Mouse (Mus musculus) hindbrain, embryonic 10.5 days (tissue): ENCODE data around the gene Apbb2. TPM values are rescaled to one million over a fixed set of nuclear protein-coding genes. Genes with fewer than 3 reads are reported as not detected.

ENCODE experiments used
- DNase-seq: peaks from one replicate; pipeline ENCODE4 v3.0.0-alpha.2; 2017; ENCODE audit warnings: low spot score
- H3K27ac ChIP-seq: fragments of 300-500 bp; sonication (generic); 2 replicates; pipeline ENCODE4 v1.5.1; 2016; ENCODE audit warnings: mild to moderate bottlenecking, moderate library complexity
- H3K27me3 ChIP-seq: fragments of 300-500 bp; sonication (generic); 2 replicates; pipeline ENCODE4 v1.6.1; 2016; ENCODE audit warnings: mild to moderate bottlenecking; ENCODE audit not compliant: poor library complexity, insufficient read depth, severe bottlenecking
- H3K36me3 ChIP-seq: fragments of 300-500 bp; sonication (generic); 2 replicates; pipeline ENCODE4 v1.6.1; 2016; ENCODE audit warnings: mild to moderate bottlenecking, moderate library complexity
- H3K4me1 ChIP-seq: fragments of 300-500 bp; sonication (generic); replicated peaks from 2 replicates; pipeline ENCODE4 v1.6.1; 2016; ENCODE audit warnings: mild to moderate bottlenecking
- H3K4me3 ChIP-seq: fragments of 300-500 bp; sonication (generic); 2 replicates; pipeline ENCODE4 v1.5.1; 2016; ENCODE audit warnings: mild to moderate bottlenecking, moderate library complexity
- H3K9me3 ChIP-seq: fragments of 300-500 bp; sonication (generic); 2 replicates; pipeline ENCODE4 v1.6.1; 2016; ENCODE audit warnings: mild to moderate bottlenecking, moderate library complexity
- WGBS: fragments of 180-500 bp; shearing (Covaris S2); methylation state at CpG from one replicate; pipeline ENCODE4 v1.1.7; 2016; 5-methylcytosine and 5-hydroxymethylcytosine counted together
- polyA plus RNA-seq: library from polyadenylated mRNA; unstranded; fragments of >200 nt; fragmentation: Nextera tagmentation; extraction: Ambion mirVana; gene quantifications from 2 replicates; pipeline ENCODE4 v1.2.1, GENCODE M21; 2016

The Apbb2 gene
- polyA plus RNA-seq, 1 experiment from 2014 or later: 44.4 TPM

GRCm38 (mm10) chr5:66255044-66255443, 363.5 kb downstream of the Apbb2 start:
- no peak overlapping the region for H3K4me3 ChIP-seq
- no peaks in the 10 kb centered on the region for H3K36me3 ChIP-seq
- H3K4me1 ChIP-seq: 0 out of 2 replicates have a peak, but pooled peaks cover 9% of the 10 kb centered on the region
- 91% methylated on average over 10 of the region's 10 CpGs for WGBS
- peaks cover 5% of the 10 kb centered on the region for H3K27me3 ChIP-seq
- H3K27ac ChIP-seq: no peak overlapping the region
- no peaks in the 10 kb centered on the region for H3K9me3 ChIP-seq
- no peak for DNase-seq

DNA sequence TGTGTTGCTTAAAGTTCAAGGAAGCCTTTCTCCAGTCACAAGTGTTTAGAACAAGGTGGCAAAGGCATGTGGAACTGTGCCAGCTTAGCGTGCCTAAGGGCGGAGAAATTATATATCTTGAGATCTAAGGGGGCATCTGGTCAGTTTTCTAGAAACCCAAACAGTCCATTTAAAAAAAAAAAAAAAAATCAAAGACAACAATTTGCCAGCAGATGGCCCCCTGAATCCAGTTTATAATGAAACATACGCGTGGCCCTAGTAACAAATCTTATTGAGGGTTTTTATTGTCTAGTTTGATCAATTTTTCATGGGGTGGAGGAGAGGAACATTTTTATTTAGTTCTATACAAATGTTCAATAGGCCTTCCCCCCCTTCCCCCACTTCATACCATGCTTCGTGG, 365.4 kb downstream of the Apbb2 start:
- no peaks in the 10 kb centered on the region for H3K4me1 ChIP-seq
- DNase-seq: no peak
- no peak overlapping the region for H3K27ac ChIP-seq
- WGBS: 79% methylated on average over 5 of the region's 5 CpGs
- H3K4me3 ChIP-seq: no peak overlapping the region
- no peaks in the 10 kb centered on the region for H3K9me3 ChIP-seq
- no peaks in the 10 kb centered on the region for H3K36me3 ChIP-seq
- no peaks in the 10 kb centered on the region for H3K27me3 ChIP-seq

Other genes starting within 250 kb of the Apbb2 start
- 287 and 400 TPM in 2 replicates for gene Uchl1, start 57.3 kb upstream of the Apbb2 start, polyA plus RNA-seq
- 49.0 and 49.2 TPM in 2 replicates for gene Limch1, start 127.0 kb upstream of the Apbb2 start, polyA plus RNA-seq